Mouse (Mus musculus) testis, adult 2 months (tissue): ENCODE data around the gene Tap1.

Experiments
- CTCF ChIP-seq: fragments of 200-500 bp; IDR thresholded peaks from 2 replicates; pipeline ENCODE4 v1.5.1; 2012; ENCODE audit warnings: low read depth, mild to moderate bottlenecking, inconsistent platforms, low read length, moderate library complexity; ENCODE audit not compliant: control insufficient read depth, insufficient read depth, insufficient replicate concordance
- POLR2A ChIP-seq: fragments of 200-500 bp; IDR thresholded peaks from 2 replicates; pipeline ENCODE4 v1.6.1; 2012; ENCODE audit warnings: low read depth, mild to moderate bottlenecking, inconsistent platforms, low read length, moderate library complexity; ENCODE audit not compliant: control insufficient read depth

DNA sequence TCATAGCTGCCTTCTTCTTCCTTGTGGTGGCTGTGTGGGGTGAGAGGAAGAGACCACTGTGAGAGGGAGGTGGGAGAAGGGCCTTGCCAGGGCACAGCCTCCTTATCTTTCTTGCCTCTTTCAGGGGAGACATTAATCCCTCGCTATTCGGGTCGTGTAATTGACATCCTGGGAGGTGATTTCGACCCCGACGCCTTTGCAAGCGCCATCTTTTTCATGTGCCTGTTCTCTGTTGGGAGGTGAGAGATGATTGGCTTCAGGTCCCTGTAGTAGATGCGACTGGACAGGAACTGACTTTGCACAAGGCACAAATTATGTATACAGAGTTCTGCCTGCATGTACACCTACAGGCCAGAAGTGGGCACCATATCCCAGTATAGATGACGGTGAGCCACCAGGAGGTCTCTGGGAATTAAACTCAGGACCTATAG, 18.4 kb downstream of the Tap1 start:
- TF ChIP-seq POLR2A (no peak), CTCF (no peak)
